Mouse (Mus musculus) CD8-positive naive resting alpha-beta T cell, adult 2 months (primary cell): ENCODE data around the gene Cd248.
"Not testable (repeated sequence)": the region's sequence is repeated elsewhere in the genome, so short reads cannot be mapped to it uniquely, and the experiment has no call there.

Experiments used
- DNase-seq, 2 experiments: peaks; one replicate each; pipeline ENCODE4 v3.0.0; 2022; ENCODE audit warnings: low read depth in 2 of 2, low spot score in 2 of 2

The Cd248 gene

DNA sequence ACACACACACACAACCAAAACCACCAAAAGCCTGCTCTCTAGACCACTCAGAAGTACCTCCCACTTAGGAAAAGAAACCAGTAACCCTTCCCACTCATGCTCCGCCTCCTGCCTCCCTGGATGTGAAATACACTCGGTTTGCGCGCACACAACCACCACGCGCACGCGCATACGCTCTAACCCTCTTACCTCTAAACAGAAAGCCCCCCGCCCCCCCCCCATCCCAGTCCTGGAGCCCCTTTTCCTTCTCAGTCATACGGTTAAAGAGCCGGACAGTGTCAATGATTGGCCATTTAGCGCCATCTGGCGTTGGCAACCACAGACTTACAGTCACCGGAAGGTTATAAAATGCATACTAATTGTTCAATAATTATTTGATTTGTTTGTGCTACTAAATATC is 5.2 kb downstream of the Cd248 start:
- peak in 1 of 2 experiments; percentile 35 for DNase-seq

DNA sequence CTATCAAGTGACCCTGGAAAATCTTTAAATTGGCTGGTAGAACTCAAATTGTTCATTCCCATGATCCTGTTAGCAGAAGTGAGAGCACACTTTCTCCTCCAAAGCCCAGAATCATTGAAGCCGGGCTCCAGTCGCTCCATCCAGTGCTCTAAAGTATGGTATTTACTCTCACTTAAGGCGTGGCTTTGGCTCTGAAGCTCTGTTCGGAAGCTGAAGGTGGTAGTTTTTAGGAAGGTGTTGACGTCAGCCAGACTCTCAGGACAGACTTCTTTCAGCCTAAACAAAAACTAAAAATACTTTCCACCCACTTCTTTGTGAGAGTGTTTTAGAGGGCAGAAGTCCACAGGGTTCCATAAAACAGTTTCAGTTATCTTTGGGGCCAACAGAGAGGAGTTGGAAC is 5.6 kb downstream of the Cd248 start:
- no peak for DNase-seq

GRCm38 (mm10) chr19:5079279-5079678 is 11.4 kb downstream of the Cd248 start:
- DNase-seq, result no peak

DNA sequence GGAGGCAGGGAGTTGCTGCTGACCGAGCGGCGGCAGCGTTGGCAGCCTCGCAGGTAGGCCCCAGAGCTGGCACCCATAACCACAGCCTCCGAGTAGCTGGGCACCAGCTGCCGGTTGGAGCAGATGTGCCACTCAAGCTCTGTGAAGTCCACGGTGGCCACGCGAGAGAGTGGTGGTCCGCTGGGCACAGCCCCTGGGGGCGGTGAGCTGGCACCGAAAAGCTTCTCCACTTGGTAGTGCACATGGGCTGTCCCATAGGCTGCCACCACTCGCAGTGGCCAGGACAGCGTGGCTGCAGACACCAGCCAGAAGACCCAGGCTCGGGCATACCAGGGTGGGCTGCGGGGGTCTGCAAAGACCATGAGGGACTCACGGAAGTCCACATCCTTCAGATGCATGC is 14.1 kb downstream of the Cd248 start:
- no peak for DNase-seq

- no peak for DNase-seq
Observed at GRCm38 (mm10) chr19:5082596-5082995, 14.7 kb downstream of the Cd248 start.

DNA sequence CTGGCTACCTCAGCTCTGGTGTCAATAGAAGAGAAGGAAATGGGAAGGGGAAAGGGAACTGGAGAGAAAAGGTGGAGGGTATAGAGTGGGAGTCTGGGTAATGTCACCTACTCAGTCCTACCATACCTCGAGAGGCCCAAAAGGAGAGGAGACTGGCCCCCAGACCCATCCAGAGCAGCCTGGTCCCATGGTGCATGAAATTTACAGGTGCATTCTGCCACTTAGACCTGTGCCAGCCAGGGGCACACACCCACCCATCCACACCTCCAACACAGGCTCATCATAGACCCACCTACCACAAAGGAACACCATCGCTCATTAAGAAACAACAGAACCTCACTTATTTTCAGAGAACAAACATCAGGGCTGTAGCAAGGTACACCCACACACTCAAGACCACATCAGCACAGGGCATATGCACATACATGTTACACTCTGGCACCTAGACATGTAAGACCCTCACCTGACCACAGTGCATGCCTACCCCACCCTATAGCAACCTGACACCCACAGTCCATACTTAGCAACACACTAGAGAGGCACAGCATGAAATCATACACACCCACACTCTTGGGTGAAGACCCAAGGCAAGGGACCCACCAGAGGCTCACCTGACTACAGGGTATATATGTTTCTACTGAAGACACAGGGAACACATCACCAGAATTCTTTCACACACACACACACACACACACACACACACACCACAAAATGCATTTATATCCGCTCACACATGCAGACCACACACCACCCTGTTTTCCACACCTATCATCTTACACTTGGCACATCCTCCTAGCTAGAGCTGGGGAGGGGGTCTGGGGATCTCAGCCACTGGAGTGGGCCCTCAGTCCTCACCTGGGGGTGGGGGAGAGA is 16.3 kb downstream of the Cd248 start:
- DNase-seq, result no peak

DNA sequence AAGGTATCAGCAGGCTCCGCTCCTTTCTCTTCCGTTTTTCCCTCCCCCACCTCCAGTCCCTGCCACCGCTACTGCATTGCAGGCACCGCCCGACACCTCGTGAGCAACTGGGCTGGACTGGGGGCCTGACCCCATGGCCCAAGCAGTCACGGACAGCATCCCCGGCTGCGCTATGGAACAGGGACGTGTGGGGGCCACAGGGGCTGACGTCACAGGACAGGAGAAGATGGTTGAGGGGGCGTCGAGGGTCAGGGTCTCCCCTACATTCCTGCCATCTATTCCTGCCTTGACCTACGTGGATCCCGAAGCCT is 16.9 kb downstream of the Cd248 start:
- DNase-seq, result no peak

GRCm38 (mm10) chr19:5085145-5085863 is 17.4 kb downstream of the Cd248 start, which contains the start of gene Tmem151a:
Gene Tmem151a, minus strand, starts transcription at chr19:5085531.
- DNase-seq, result no peak

GRCm38 (mm10) chr19:5086533-5086932 is 18.7 kb downstream of the Cd248 start:
- DNase-seq, result not testable (repeated sequence)

DNA sequence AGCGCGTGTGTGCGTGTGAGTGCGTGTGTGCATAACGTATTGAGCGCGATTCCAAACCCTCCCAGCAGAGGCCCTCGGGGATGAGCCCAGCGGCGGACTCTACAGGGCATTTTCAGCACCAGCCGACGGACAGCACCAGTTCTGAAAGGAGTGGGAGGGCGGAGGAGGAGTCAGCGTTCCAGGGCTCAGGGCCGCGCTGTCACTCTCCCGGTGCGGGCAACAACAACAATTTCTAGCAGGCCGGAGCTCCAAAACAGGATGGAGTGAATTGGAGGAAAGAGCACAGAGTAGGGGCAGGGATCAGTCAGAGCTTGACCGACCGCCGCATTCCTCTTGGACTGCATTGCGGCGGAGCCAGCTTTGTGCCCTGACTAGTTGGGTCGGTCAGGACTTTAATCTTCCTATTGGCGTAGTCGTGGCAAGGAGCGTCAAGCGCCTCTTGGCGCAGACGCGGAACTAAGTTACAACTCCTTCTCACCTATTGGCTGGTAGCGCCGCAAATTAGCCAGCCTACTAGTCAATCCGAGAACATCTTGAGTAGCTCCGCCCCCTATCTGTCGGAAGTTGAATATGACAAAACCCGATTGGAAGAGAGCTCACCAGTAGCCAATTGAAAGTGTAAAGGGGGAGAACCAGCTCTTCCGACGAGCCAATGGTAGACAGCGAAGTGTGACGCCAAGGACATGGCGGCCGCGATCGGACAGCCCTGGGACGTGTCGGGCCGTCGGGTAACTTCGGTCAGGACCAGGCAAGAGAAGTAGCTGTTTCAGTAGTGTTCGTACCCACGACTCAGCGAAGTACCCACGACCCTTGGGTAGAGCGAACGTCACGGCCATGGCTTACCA is 20.2 kb downstream of the Cd248 start, which contains the start of gene Yif1a:
Gene Yif1a (plus strand): TSS at position 655 of the 845 bp plus-strand sequence.
- peak; percentile 89 to 95 for DNase-seq

- DNase-seq, result no peak
Observed at GRCm38 (mm10) chr19:5089324-5089723, 21.4 kb downstream of the Cd248 start.

GRCm38 (mm10) chr19:5092083-5092482 is 24.2 kb downstream of the Cd248 start:
- DNase-seq, result no peak

- no peak for DNase-seq
Observed at GRCm38 (mm10) chr19:5093481-5094242, 25.8 kb downstream of the Cd248 start.

DNA sequence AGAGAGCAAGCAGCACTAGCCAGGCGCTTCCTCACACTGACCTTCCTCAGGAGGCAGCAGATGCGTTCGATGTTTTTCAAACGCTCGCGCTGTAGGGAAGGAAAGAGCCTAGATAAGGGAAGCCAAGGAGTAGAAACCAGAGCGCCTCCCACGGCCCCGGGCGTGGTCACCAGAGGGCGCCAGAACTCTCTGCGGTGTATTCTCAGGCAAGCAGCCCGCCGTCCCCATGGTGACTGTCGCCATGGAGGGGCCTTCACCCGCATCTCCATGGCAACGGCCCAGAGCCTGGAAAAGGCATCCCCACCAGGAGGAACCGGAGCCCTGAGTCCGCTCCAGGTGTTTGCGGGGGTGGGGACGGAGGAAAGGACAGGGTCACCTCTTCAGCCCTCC is 26.4 kb downstream of the Cd248 start:
- DNase-seq, result peak; percentile 78 to 88

DNA sequence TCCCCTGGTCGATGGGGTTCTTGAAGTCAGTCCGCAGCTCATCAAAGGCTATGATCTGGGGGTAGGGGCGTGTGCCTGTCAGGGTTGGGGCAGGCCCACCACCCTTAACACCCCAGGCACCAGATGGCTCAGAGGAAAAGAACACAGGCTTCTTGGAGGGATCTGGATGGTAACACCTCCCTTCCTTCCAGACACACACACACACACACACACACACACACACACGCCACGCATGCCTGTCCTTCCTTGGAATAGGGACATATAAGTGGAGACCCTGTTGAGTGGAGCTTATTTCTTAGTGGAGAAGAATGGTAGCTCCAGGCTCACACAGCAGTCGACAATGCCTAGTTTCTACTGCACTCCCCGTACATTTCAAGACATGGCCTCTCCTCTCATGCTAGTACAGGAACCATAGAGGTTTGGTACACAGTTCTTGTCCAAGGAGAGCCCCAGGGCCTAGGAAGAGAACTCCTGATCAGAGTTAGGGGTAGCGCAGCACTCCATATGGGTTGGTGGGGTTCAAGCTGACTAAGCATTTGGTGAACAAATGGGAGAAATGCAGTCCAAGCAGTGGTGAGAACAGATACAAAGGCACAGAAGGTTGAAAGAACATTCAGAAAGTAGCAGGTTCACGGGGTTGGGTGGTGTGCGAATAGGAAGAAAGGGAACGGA is 27.0 kb downstream of the Cd248 start:
- no peak for DNase-seq

DNA sequence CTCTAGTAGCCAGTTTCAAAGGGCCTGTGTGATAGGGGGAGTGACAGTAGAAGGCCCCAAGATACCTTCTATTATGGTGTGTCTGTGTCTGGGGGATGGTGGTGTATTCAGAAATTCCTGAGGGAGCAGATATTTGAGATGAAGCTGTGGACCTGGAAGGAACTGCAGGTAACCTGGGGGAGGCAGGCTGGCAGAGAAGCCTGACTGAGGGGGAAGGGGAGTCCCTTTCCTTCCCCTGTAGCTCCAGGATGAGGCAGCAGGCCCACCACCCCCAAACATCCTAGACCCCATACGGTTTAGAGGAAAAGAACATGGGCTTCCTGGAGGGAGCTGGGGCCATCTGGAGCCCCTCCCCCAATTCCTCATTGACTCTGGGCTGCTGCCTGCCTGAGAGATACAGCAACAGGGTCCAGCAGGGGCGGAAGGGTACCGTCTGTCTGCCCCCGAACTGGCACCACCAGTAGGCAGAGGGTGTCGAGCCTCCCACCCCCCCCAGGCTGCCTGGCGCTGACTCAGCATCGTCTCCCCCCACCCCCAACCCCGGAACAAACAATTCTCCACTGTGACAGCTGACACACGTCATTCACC is 28.1 kb downstream of the Cd248 start:
- DNase-seq, result no peak

DNA sequence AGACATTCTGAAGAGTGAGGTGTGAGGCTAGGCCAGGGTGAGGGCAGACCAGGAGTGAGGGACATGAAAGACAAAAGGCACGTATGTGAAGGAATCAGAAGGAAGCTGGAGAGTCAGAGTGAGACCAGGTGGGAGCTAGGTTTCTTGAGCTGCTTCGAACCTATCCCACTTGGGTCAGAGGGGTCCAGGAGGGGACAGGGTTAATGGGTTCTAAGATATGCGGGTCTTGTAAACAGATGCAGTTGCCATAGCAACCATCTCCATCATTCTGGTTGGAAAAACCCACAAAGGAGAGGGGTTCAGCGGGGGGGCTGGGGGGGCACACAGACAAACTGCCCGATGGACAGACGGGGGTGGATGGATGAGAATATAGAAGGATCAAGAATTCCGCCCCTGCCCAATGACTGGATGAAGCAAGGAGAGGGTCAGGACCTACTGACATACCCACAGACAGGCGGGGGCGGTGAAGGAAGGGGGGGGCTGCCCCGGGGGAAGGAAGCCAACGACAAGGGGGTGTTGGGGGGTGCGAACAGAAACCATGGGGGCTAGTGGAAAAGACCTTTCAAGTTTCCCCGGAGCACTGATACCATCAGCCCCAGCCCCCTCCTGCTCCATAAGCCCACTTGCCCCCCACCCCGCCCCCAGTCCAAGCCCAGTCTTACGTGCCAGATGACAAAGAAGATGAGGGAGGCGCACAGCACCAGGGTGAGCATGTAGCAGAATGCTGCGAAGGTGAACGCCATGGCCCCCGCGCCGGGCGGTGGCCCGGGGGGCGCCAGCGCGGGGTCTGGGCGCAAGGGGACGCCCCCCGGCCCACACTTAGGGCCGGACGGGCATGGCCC is 29.9 kb downstream of the Cd248 start:
- no peak for DNase-seq

GRCm38 (mm10) chr19:5098363-5099143 is 30.7 kb downstream of the Cd248 start, which contains the start of gene Cnih2:
Gene Cnih2, minus strand, starts transcription at chr19:5098521.
- no peak for DNase-seq
